Mouse (Mus musculus): ENCODE results near the gene Asb7.

GRCm38 (mm10) chr7:66711166-66711565 lies 21.8 kb upstream of the Asb7 start:
- TF ChIP-seq CTCF (IDR thresholded peaks at IDR 0.05; ENCODE audit: borderline replicate concordance, insufficient read depth, low read depth, low read length): peak; percentile 19; the same call in 1 of the 2 replicates
- no peak for TF ChIP-seq POLR2A (IDR thresholded peaks at IDR 0.05; ENCODE audit: borderline replicate concordance, insufficient read depth, low read length)

All from cerebellum, adult 2 months (tissue).